Mouse (Mus musculus) thymus, adult 18-20 months (tissue): ENCODE measurements at regions not wholly inside any gene's neighbourhood (a gene's known extent, or its start where the extent isn't known, plus 50 kb on each side); places are given as distances from the start of the nearest gene placed in this dataset.

ENCODE experiments used
- DNase-seq, 2 experiments: peaks; one replicate each; pipeline ENCODE4 v3.0.0; 2022; ENCODE audit warnings: mixed read lengths in 2 of 2

GRCm38 (mm10) chr16:95839512-95840253 is 137.8 kb downstream of the Ets2 start:
- peak in 1 of 2 experiments; percentile 38 for DNase-seq

GRCm38 (mm10) chr16:95838886-95839430 is 137.1 kb downstream of the Ets2 start:
- DNase-seq: no peak

- DNase-seq: no peak
Measured at GRCm38 (mm10) chr16:95838478-95838846, 136.6 kb downstream of the Ets2 start.

GRCm38 (mm10) chr16:95837723-95838477 is 136.0 kb downstream of the Ets2 start:
- no peak for DNase-seq

GRCm38 (mm10) chr16:95835941-95836340 is 134.1 kb downstream of the Ets2 start:
- DNase-seq: no peak

- DNase-seq: peak in 1 of 2 experiments; percentile 8
Measured at GRCm38 (mm10) chr16:95834556-95835288, 132.8 kb downstream of the Ets2 start.

GRCm38 (mm10) chr16:95833455-95833854 is 131.6 kb downstream of the Ets2 start:
- peak in 1 of 2 experiments; percentile 9 for DNase-seq

- DNase-seq: no peak
Measured at GRCm38 (mm10) chr16:95832346-95832739, 130.5 kb downstream of the Ets2 start.

- peak in 1 of 2 experiments; percentile 13 for DNase-seq
Measured at GRCm38 (mm10) chr16:95831566-95832345, 129.9 kb downstream of the Ets2 start.

GRCm38 (mm10) chr16:95827402-95827737 is 125.5 kb downstream of the Ets2 start:
- DNase-seq: no peak

- DNase-seq: no peak
Measured at GRCm38 (mm10) chr16:95826681-95827401, 125.0 kb downstream of the Ets2 start.

GRCm38 (mm10) chr16:95825723-95826122 is 123.8 kb downstream of the Ets2 start:
- no peak for DNase-seq

- peak in 1 of 2 experiments; percentile 45 for DNase-seq
Measured at GRCm38 (mm10) chr16:95824720-95825534, 123.1 kb downstream of the Ets2 start.

- no peak for DNase-seq
Measured at GRCm38 (mm10) chr16:95823803-95824202, 121.9 kb downstream of the Ets2 start.

GRCm38 (mm10) chr16:95821080-95821479 is 119.2 kb downstream of the Ets2 start:
- no peak for DNase-seq

GRCm38 (mm10) chr16:95820606-95821005 is 118.7 kb downstream of the Ets2 start:
- no peak for DNase-seq

GRCm38 (mm10) chr16:95820013-95820412 is 118.1 kb downstream of the Ets2 start:
- DNase-seq: no peak

- DNase-seq: no peak
Measured at GRCm38 (mm10) chr16:95815966-95816365, 114.1 kb downstream of the Ets2 start.

- DNase-seq: no peak
Measured at GRCm38 (mm10) chr16:95815206-95815731, 113.4 kb downstream of the Ets2 start.

- DNase-seq: no peak
Measured at GRCm38 (mm10) chr16:95814513-95815118, 112.7 kb downstream of the Ets2 start.
